In the genomic region with DNA sequence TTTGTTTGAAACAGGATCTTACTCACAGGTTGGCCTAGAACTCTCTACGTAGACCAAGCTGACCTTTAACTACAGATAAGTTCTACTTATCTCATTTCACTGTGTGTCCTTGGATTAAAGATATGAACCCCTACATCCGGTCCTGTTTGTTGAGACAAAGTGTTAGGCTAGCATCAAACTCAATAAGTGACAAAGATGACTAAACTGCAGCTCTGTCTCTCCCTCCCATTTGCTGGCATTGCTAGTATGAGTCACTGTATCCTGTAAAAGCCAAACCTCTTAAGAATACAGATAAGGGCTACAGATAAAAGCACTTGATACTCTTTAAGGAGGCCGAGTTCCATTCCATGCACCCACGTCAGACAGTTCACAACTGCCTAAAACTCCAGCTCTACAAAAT, we compare ENCODE assay signal across 15 mouse cellular contexts.
"Had no signal": no experiment of that assay in that cellular context is flagged by ENCODE, and none has a peak within 500 bp of the region (broad histone marks: within the 10 kb centered on the region; RNA-seq: fewer than 3 reads in every experiment).

No protein-coding gene starts in this region.

- H3K27me3 ChIP-seq: intestine, embryonic 15.5 days; kidney, embryonic 15.5 days; lung, embryonic 15.5 days had no signal

- H3K4me2 ChIP-seq: intestine, embryonic 15.5 days; kidney, embryonic 15.5 days; lung, embryonic 15.5 days; midbrain, embryonic 11.5 days had no signal

- H3K9me3 ChIP-seq: intestine, embryonic 15.5 days; kidney, embryonic 15.5 days; lung, embryonic 15.5 days had no signal

- H3K27ac ChIP-seq: intestine, embryonic 15.5 days; kidney, embryonic 15.5 days; left cerebral cortex, adult 2 months; lung, embryonic 15.5 days had no signal

- H3K4me1 ChIP-seq: intestine, embryonic 15.5 days; kidney, embryonic 15.5 days; lung, embryonic 15.5 days had no signal

- ATAC-seq: intestine, embryonic 15.5 days had no signal

- H3K4me3 ChIP-seq: intestine, embryonic 15.5 days; kidney, embryonic 15.5 days; left cerebral cortex, adult 2 months; lung, embryonic 15.5 days had no signal

- H3K9ac ChIP-seq: intestine, embryonic 15.5 days; kidney, embryonic 15.5 days; lung, embryonic 15.5 days had no signal

- DNase-seq: kidney, adult 11 months; kidney, adult 8-10 months; kidney, postnatal 10 days; kidney, postnatal 36 days; layer of hippocampus, postnatal 36 days; lung, adult 18-20 months; lung, postnatal 10 days; lung, postnatal 4 days; midbrain, embryonic 14.5 days; thymus, postnatal 25 days had no signal

- H3K36me3 ChIP-seq: intestine, embryonic 15.5 days; kidney, embryonic 15.5 days; lung, embryonic 15.5 days had no signal
